Mouse (Mus musculus): ENCODE measurements around the gene Tmeff2.

Tmeff2 gene

GRCm38 (mm10) chr1:51216292-51217050, 316.0 kb downstream of the Tmeff2 start:
- DNase-seq, result no peak

- no peak for DNase-seq
Measured at GRCm38 (mm10) chr1:51217227-51217626, 316.8 kb downstream of the Tmeff2 start.

GRCm38 (mm10) chr1:51225156-51225555, 324.7 kb downstream of the Tmeff2 start:
- peak; percentile 49 for DNase-seq

Data from lung, postnatal 36 days (tissue).